Mouse (Mus musculus) thymus, adult 2 months (tissue): ENCODE results near the gene Tbkbp1. TPM values are rescaled to one million over a fixed set of nuclear protein-coding genes. Genes with fewer than 3 reads are reported as not detected.

Source experiments
- DNase-seq: peaks from one replicate; pipeline ENCODE4 v3.0.0; 2021
- H3K27ac ChIP-seq: fragments of 200-500 bp; 2 replicates; pipeline ENCODE4 v1.5.1; 2012; ENCODE audit warnings: low read length, control low read depth; ENCODE audit not compliant: control insufficient read depth, insufficient read depth
- H3K27me3 ChIP-seq: fragments of 200-500 bp; 2 replicates; pipeline ENCODE4 v1.6.1; 2012; ENCODE audit warnings: mild to moderate bottlenecking, low read length, moderate library complexity, mixed read lengths; ENCODE audit not compliant: control insufficient read depth, insufficient read depth
- H3K36me3 ChIP-seq: fragments of 200-500 bp; 2 replicates; pipeline ENCODE4 v1.6.1; 2012; ENCODE audit warnings: mild to moderate bottlenecking, low read length, moderate library complexity; ENCODE audit not compliant: control insufficient read depth, insufficient read depth
- H3K4me1 ChIP-seq: fragments of 200-500 bp; replicated peaks from 2 replicates; pipeline ENCODE4 v1.6.1; 2012; ENCODE audit warnings: low read length; ENCODE audit not compliant: control insufficient read depth, insufficient read depth
- H3K4me3 ChIP-seq: fragments of 200-500 bp; 2 replicates; pipeline ENCODE4 v1.5.1; 2012; ENCODE audit warnings: mild to moderate bottlenecking, low read length, control low read depth, moderate library complexity; ENCODE audit not compliant: control insufficient read depth, insufficient read depth
- CTCF ChIP-seq: fragments of 200-500 bp; IDR thresholded peaks from 2 replicates; pipeline ENCODE4 v1.5.1; 2012; ENCODE audit warnings: mild to moderate bottlenecking, control low read depth, low read length, moderate library complexity, borderline replicate concordance; ENCODE audit not compliant: control insufficient read depth, poor library complexity, insufficient read depth; ENCODE audit errors: extremely low read depth
- POLR2A ChIP-seq: fragments of 200-500 bp; IDR thresholded peaks from 2 replicates; pipeline ENCODE4 v1.6.1; 2012; ENCODE audit warnings: mild to moderate bottlenecking, low read length, control low read depth, moderate library complexity; ENCODE audit not compliant: control insufficient read depth, poor library complexity, insufficient read depth; ENCODE audit errors: extremely low read depth
- WGBS: fragments of 180-500 bp; shearing (Covaris S2); methylation state at CpG from one replicate; pipeline ENCODE4 v1.1.7; 2018; 5-methylcytosine and 5-hydroxymethylcytosine counted together
- polyA plus RNA-seq: library from polyadenylated mRNA; depleted of rRNA; stranded (reverse); fragments of >200 nt; gene quantifications from 2 replicates; pipeline ENCODE4 v1.2.3, GENCODE M21; 2012

Tbkbp1 gene
- polyA plus RNA-seq, 1 experiment = 7.3 TPM

GRCm38 (mm10) chr11:97138554-97139226 lies 12.6 kb downstream of the Tbkbp1 start:
- peaks cover 35% of the 10 kb centered on the region for H3K4me1 ChIP-seq
- H3K4me3 ChIP-seq = no peak overlapping the region
- 98% methylated on average over 69 of the region's 69 CpGs for WGBS
- no peak for TF ChIP-seq POLR2A
- TF ChIP-seq CTCF = no peak
- no peaks in the 10 kb centered on the region for H3K36me3 ChIP-seq
- no peaks in the 10 kb centered on the region for H3K27me3 ChIP-seq
- no peak for DNase-seq
- no peak overlapping the region for H3K27ac ChIP-seq

GRCm38 (mm10) chr11:97133270-97133669 lies 18.0 kb downstream of the Tbkbp1 start:
- no peaks in the 10 kb centered on the region for H3K36me3 ChIP-seq
- no peak for DNase-seq
- 84% methylated on average over 5 of the region's 5 CpGs for WGBS
- peaks cover 15% of the 10 kb centered on the region; the same call in 1 of the 2 replicates for H3K4me1 ChIP-seq
- no peak for TF ChIP-seq POLR2A
- TF ChIP-seq CTCF = no peak
- H3K27ac ChIP-seq = no peak overlapping the region
- no peak overlapping the region for H3K4me3 ChIP-seq
- H3K27me3 ChIP-seq = no peaks in the 10 kb centered on the region

GRCm38 (mm10) chr11:97132185-97132584 lies 19.1 kb downstream of the Tbkbp1 start:
- no peak for DNase-seq
- H3K4me1 ChIP-seq = peaks cover 21% of the 10 kb centered on the region
- no peaks in the 10 kb centered on the region for H3K36me3 ChIP-seq
- WGBS = 74% methylated on average over 6 of the region's 6 CpGs
- no peak overlapping the region for H3K27ac ChIP-seq
- TF ChIP-seq POLR2A (no peak), CTCF (no peak)
- no peaks in the 10 kb centered on the region for H3K27me3 ChIP-seq
- H3K4me3 ChIP-seq = no peak overlapping the region

- DNase-seq = no peak
- no peaks in the 10 kb centered on the region for H3K27me3 ChIP-seq
- H3K4me1 ChIP-seq = peaks cover 23% of the 10 kb centered on the region
- no peaks in the 10 kb centered on the region for H3K36me3 ChIP-seq
- H3K4me3 ChIP-seq = no peak overlapping the region
- no peak for TF ChIP-seq CTCF
- TF ChIP-seq POLR2A = no peak
- H3K27ac ChIP-seq = no peak overlapping the region
- 84% methylated on average over 2 of the region's 2 CpGs for whole genome bisulfite sequencing
Observed at GRCm38 (mm10) chr11:97131683-97132082, 19.6 kb downstream of the Tbkbp1 start.

- no peak for TF ChIP-seq POLR2A
- no peak for TF ChIP-seq CTCF
- Histone ChIP-seq H3K36me3 (no peaks in the 10 kb centered on the region), H3K4me1 (peaks cover 24% of the 10 kb centered on the region), H3K27me3 (no peaks in the 10 kb centered on the region), H3K27ac (no peak overlapping the region), H3K4me3 (no peak overlapping the region)
- no peak for DNase-seq
- WGBS = 83% methylated on average over 7 of the region's 7 CpGs
Observed at GRCm38 (mm10) chr11:97130318-97130717, 21.0 kb downstream of the Tbkbp1 start.

GRCm38 (mm10) chr11:97128956-97129355 lies 22.3 kb downstream of the Tbkbp1 start:
- Histone ChIP-seq H3K27ac (no peak overlapping the region), H3K36me3 (no peaks in the 10 kb centered on the region), H3K4me1 (peaks cover 24% of the 10 kb centered on the region), H3K27me3 (no peaks in the 10 kb centered on the region), H3K4me3 (no peak overlapping the region)
- DNase-seq = no peak
- 13% methylated on average over 3 of the region's 3 CpGs for WGBS
- TF ChIP-seq CTCF (no peak), POLR2A (no peak)
